Mouse (Mus musculus): ENCODE results near the gene Taldo1.

The Taldo1 gene

GRCm38 (mm10) chr7:141428701-141429100 lies 36.7 kb downstream of the Taldo1 start:
- DNase-seq, result no peak

GRCm38 (mm10) chr7:141429310-141429709 lies 37.3 kb downstream of the Taldo1 start, which contains the start of gene Cend1:
TSS of gene Cend1 (minus strand) at chr7:141429491.
- peak; percentile 89 for DNase-seq

GRCm38 (mm10) chr7:141429840-141430584 lies 38.0 kb downstream of the Taldo1 start:
- DNase-seq, result peak; percentile 55

- DNase-seq, result peak; percentile 53
Observed at GRCm38 (mm10) chr7:141430585-141431240, 38.7 kb downstream of the Taldo1 start.

GRCm38 (mm10) chr7:141431434-141432185 lies 39.6 kb downstream of the Taldo1 start:
- DNase-seq, result peak; percentile 50

GRCm38 (mm10) chr7:141432186-141432611 lies 40.2 kb downstream of the Taldo1 start:
- DNase-seq, result peak; percentile 67

DNA sequence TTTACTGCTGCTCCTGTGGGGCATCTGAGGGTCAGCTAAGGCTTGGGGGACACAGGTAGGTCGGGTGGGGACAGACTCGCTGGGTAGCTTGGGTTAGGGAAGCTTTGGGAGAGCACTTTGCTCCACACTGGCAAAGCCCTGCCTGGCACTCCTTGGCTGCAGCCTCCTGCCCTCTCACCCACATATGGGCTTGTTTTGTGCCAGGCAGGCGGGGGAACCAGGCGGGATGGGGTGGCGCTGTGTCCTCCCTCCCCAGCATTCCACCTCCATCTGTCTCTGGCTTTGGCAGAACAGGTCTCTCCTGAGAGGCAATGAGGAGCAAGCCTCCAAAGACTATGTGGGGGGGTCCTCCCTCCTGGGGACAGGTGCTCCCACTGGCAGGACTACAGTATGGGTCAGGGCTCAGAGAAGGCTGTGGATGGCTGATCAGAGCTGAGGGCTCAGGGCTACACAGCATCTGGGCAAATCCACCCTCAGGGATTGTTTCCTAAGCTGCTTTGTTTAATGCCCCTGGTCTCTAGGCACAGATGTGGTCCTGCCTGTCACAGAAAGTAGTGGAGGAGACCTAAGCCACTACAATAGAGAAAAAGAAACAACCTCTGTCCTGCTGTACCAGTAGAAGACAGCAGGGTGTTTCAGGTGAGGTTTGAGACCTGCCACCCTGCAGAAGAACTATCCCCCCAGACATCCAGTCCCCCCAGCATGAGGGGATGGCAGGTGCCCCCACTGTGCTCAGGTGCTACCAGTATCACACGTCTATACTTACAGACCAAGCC lies 40.9 kb downstream of the Taldo1 start:
- peak; percentile 93 for DNase-seq

DNA sequence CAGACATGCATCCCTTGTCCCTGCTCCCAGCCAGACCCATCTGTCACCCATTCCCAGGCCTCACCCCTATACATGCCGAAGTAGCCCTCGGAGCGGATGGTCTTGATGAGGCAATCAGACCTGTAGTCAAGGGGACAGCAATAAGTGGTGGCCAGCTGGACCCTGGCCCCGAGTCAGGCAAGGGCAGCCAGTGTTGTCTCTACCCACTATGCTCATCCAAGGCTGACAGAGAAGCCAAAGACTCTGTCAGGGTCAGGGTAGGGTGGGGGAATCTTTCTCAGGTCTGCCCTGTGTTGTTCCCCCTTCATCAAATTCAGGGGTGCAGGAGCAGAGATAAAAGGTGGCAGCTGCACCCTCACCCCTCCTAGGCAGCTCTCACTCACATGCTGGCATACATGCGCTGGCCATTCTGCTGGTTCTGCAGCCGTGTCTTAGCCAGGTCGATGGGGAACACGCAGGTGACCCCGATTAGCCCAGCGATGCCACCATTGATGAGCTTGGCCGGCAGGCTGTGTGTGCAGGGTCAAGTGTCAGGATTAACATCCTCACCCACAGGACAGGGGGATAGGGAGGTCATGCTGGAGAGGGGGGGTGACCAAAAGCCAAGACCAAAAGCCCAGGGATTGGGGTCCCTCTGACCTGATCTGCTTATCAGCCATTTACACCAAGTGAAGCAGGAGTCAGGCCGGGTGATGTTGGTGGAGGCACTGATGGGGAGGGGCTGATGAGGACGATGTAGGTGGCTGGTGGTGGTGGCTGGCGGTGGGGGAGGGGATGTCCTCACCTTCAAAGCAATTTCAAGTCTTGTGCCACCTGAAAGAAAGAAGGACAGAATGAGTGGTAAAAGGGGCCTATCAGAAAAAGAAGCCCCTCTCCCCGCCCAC lies 41.8 kb downstream of the Taldo1 start:
- DNase-seq, result peak; percentile 64

DNA sequence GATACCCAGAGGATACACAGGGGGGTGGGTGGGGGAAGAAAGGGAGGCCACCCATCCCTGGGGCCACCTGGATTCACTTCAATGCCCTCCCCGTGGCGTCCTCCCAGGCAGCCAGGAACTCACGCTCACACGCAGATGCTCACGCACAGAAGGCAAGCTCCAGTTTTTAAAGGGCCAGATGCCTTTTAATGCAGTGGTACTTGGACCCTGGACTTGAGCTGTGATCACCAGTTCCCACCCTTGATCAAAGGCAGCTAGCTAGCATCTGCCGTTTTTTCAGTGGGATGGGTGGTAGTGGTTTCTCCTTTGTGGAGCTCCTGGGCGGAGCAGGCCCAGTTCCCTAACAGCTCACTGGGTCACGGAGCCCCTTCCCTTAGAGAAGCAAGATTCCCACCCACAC lies 42.5 kb downstream of the Taldo1 start:
- DNase-seq, result peak; percentile 78

DNA sequence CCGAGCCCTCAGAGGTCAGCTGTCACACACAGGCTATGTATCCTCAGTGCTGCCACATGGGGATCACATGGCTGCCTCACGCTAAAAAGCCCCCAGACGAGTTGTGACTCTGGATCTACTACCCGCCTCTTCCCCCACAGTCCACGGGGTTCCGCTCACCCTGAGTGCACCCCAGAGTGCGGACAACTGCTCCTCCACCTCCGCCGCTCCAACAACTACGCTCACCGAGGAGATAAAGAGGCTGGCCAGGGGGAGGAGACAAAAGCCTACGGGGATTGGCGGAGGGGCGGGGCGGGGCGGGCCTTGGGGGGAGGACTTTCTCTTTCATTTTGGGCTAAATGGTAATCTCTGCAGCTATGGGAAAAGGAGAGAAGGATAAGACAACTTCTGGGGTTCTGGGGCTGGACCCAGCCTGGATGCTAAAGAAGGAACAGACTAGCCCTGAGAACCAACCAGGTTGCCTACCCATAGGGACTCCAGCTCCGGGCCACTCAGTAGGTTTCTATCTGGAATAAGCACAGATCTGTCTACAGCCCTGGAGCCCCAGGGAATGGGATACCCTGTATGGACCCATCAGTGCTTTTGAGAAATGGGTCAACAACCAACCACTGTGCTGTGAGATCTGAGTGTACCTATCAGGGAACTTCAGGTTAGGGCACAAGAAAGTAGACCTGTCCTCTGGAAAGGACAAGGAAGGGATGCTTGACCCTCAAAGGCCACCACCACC lies 43.3 kb downstream of the Taldo1 start:
- DNase-seq, result peak; percentile 74

GRCm38 (mm10) chr7:141435856-141436522 lies 44.0 kb downstream of the Taldo1 start:
- DNase-seq, result peak; percentile 30

- peak; percentile 36 for DNase-seq
Observed at GRCm38 (mm10) chr7:141436523-141436892, 44.5 kb downstream of the Taldo1 start.

GRCm38 (mm10) chr7:141437178-141438120 lies 45.5 kb downstream of the Taldo1 start, which contains the start of gene Slc25a22:
TSS of gene Slc25a22 (minus strand) at chr7:141437892.
- peak; percentile 84 for DNase-seq

DNA sequence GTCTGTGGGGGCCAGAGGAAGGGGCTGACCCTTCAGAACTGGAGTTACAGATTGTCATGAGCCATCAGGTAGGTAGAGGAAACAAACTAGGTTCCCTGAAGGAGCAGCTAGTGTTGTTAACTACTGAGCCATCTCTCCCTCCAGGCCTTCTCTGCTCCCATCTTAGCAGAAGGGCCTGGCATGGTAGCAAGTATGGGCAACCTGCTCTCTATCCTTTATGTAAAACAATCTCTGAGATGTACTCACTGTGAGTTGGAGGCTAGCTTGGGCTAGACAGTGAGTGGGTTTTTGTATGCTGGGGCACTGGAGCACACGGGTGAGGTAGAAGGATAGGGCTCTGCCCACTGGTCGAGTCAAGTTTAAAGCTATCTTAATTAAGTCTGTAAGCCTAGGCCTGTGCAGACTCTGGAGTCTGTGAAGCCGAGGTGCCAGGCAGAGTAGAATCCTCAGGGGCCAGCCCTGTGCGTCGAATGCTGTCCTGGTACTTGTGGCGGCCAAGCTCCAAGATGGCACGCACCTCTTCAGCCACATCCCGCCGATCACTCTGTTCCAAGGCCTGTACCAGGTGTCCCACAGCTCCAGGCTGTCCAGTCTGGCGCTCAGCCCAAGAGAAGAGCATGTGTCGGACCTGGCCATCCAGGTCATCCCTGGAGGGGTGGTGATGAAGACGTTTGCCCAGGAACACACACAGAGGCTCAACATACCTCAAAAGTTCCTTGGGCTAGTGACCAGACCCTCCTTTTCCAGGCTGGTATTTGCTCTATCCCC lies 46.4 kb downstream of the Taldo1 start:
- peak; percentile 84 for DNase-seq

GRCm38 (mm10) chr7:141439140-141439679 lies 47.2 kb downstream of the Taldo1 start:
- DNase-seq, result peak; percentile 38

- peak; percentile 45 for DNase-seq
Observed at GRCm38 (mm10) chr7:141439811-141440210, 47.8 kb downstream of the Taldo1 start.

DNA sequence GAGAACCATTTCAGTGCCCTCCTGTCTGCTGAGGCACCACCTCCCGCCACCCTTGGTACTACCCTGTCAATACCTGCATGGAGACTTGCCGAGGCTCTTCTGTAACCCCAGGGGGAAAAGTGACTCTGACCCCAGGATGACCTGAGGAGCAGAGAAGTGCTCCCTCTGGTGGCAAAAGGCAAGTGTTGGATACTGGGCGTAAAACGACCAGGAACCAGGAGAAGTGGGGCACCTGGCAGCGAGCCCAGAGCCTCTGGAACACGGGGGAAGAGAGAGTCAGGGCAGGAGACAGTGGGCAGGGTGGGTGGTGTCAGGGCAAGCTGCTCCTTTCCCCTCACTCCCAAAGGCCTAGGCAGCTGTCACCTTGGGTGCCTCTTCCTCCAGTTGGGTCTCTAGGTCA lies 48.6 kb downstream of the Taldo1 start:
- DNase-seq, result peak; percentile 75

- peak; percentile 33 for DNase-seq
Observed at GRCm38 (mm10) chr7:141441460-141441859, 49.5 kb downstream of the Taldo1 start.

Measured in cerebellum, adult 8-10 months (tissue).